Comparison of ENCODE assay signal across 28 mouse cellular contexts in genomic region chr1:138145571-138145970, GRCm38 (mm10). TPM values are rescaled to one million over a fixed set of nuclear protein-coding genes. Genes with fewer than 3 reads are reported as not detected.
DNase-seq lines count a peak whose midpoint lies in the region; ATAC-seq and TF ChIP-seq lines count a peak whose summit lies in the region.
"Had no signal": no experiment of that assay in that cellular context is flagged by ENCODE, and none has a peak within 500 bp of the region (broad histone marks: within the 10 kb centered on the region; RNA-seq: fewer than 3 reads in every experiment).

No protein-coding gene starts in this region.

- H3K27ac ChIP-seq in thymus, adult 2 months (ENCODE audit: control insufficient read depth, insufficient read depth, low read length) = peak overlapping the region; percentile 18
- peak overlapping the region; percentile 77 for H3K27ac ChIP-seq in bone marrow macrophage, adult 2 months (ENCODE audit: insufficient read depth, low read depth, low read length)
- H3K27ac ChIP-seq: embryonic facial prominence, embryonic 13.5 days; forebrain, embryonic 12.5 days; heart, embryonic 15.5 days; hindbrain, embryonic 15.5 days; liver, embryonic 13.5 days; neural tube, embryonic 13.5 days; stomach, postnatal 0 days had no signal

- TF ChIP-seq CTCF in thymus, adult 2 months (IDR thresholded peaks at IDR 0.05; ENCODE audit: borderline replicate concordance, control insufficient read depth, extremely low read depth, insufficient read depth, low read length, poor library complexity) = no peak
- no peak for TF ChIP-seq CTCF in bone marrow macrophage, adult 2 months (IDR thresholded peaks at IDR 0.05; ENCODE audit: low read depth, low read length)

- 3% methylated on average over 2 of the region's 2 CpGs for WGBS in thymus, adult 2 months

- H3K36me3 ChIP-seq in thymus, adult 2 months (ENCODE audit: control insufficient read depth, insufficient read depth, low read length) = peaks cover 20% of the 10 kb centered on the region
- H3K36me3 ChIP-seq: embryonic facial prominence, embryonic 13.5 days; forebrain, embryonic 12.5 days; heart, embryonic 15.5 days; hindbrain, embryonic 15.5 days; liver, embryonic 13.5 days; neural tube, embryonic 13.5 days had no signal

- no peak for TF ChIP-seq POLR2A in thymus, adult 2 months (IDR thresholded peaks at IDR 0.05; ENCODE audit: control insufficient read depth, extremely low read depth, insufficient read depth, low read length, poor library complexity)
- TF ChIP-seq POLR2A in bone marrow macrophage, adult 2 months (IDR thresholded peaks at IDR 0.05; ENCODE audit: borderline replicate concordance, low read depth, low read length) = no peak

- H3K27me3 ChIP-seq in thymus, adult 2 months (ENCODE audit: control insufficient read depth, insufficient read depth, low read length) = no peaks in the 10 kb centered on the region
- H3K27me3 ChIP-seq: embryonic facial prominence, embryonic 13.5 days; forebrain, embryonic 12.5 days; heart, embryonic 15.5 days; hindbrain, embryonic 15.5 days; liver, embryonic 13.5 days; neural tube, embryonic 13.5 days had no signal

- peak; percentile 84 for ATAC-seq in megakaryocyte, adult 5-6 weeks (ENCODE audit: poor library complexity, severe bottlenecking)

- H3K4me3 ChIP-seq in thymus, adult 2 months (ENCODE audit: control insufficient read depth, insufficient read depth, low read length) = no peak overlapping the region
- no peak overlapping the region; the same call in 1 of the 2 replicates for H3K4me3 ChIP-seq in bone marrow macrophage, adult 2 months (ENCODE audit: insufficient read depth, low read length)
- H3K4me3 ChIP-seq: embryonic facial prominence, embryonic 13.5 days; erythroblast, embryonic 14.5 days; forebrain, embryonic 12.5 days; heart, embryonic 15.5 days; hindbrain, embryonic 15.5 days; liver, embryonic 13.5 days; myocyte; neural tube, embryonic 13.5 days had no signal

- no peak for DNase-seq in thymus, adult 2 months
- no peak for DNase-seq in thymus, postnatal 36 days
- no peak for DNase-seq in kidney, adult 8-10 months
- no peak for DNase-seq in layer of hippocampus, adult 9-10 months (ENCODE audit: low spot score)
- no peak for DNase-seq in urinary bladder, postnatal 14 days (ENCODE audit: low spot score)
- DNase-seq: adrenal gland, postnatal 36 days; cerebellum, adult 18-20 months; cerebellum, postnatal 25 days; embryo, embryonic 11 days; gastrocnemius, postnatal 25 days; heart, postnatal 36 days; kidney, postnatal 36 days; liver, embryonic 13.5 days; lung, adult 2 months; lung, postnatal 14 days; midbrain, embryonic 14.5 days; right cerebral cortex, adult 18-20 months; thymus, postnatal 14 days had no signal

- peaks cover 24% of the 10 kb centered on the region for H3K4me1 ChIP-seq in thymus, adult 2 months (replicated peaks; ENCODE audit: control insufficient read depth, insufficient read depth, low read length)
- H3K4me1 ChIP-seq in bone marrow macrophage, adult 2 months (ENCODE audit: control insufficient read depth, insufficient read depth, low read length) = peaks cover 36% of the 10 kb centered on the region
- H3K4me1 ChIP-seq: embryonic facial prominence, embryonic 13.5 days; heart, embryonic 15.5 days; hindbrain, embryonic 15.5 days; liver, embryonic 13.5 days had no signal

RNA-seq across cellular contexts. Expression of gene Ptprc, which starts 29.9 kb away (rescaled TPM):
- polyA plus RNA-seq in thymus, adult 2 months (2012; rRNA removed) = 469 and 490 TPM in 2 replicates
- 565 and 582 TPM in 2 replicates for polyA plus RNA-seq in bone marrow macrophage, adult 2 months (2012; ENCODE audit: insufficient read depth, insufficient read length, missing spikeins)
- total RNA-seq in megakaryocyte, adult 5-6 weeks (2015) = 547 TPM in 2 replicates
- total RNA-seq in megakaryocyte, adult 5-6 weeks (2017) = 704 and 786 TPM in 2 replicates
- polyA plus RNA-seq: erythroblast, embryonic 14.5 days; myocyte had no signal
